Mouse (Mus musculus): ENCODE results near the gene Snd1. TPM values are rescaled to one million over a fixed set of nuclear protein-coding genes. Genes with fewer than 3 reads are reported as not detected.

Snd1 gene
- 18.2 TPM for polyA plus RNA-seq (2014; fragmentation: Illumina TruSeq; extraction: RNeasy Lipid Tissue Mini Kit (QIAGEN cat#74804); ENCODE audit: low read depth, low replicate concordance)

DNA sequence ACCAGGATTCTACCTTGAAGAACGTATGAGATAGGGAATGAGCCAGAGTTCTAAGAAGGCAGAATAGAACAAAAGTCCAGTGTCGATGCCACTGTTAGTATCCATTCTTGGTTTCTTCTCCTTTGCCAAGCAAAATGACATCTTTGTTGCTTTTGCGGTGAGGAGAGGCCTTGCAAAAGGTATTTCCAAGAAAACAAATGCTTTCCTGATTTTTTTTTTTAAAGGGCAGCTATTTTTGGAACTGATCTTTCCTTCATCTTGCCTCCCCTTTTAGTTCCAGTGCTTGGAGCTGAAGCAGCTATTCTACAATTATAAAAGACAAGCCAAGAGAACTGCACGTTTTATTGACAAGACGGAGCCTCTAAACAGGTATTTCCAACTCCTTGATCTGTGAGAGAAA, at the start of gene Snd1:
TSS of gene Snd1 (plus strand) at position 301 of the 400 bp plus-strand sequence.

DNA sequence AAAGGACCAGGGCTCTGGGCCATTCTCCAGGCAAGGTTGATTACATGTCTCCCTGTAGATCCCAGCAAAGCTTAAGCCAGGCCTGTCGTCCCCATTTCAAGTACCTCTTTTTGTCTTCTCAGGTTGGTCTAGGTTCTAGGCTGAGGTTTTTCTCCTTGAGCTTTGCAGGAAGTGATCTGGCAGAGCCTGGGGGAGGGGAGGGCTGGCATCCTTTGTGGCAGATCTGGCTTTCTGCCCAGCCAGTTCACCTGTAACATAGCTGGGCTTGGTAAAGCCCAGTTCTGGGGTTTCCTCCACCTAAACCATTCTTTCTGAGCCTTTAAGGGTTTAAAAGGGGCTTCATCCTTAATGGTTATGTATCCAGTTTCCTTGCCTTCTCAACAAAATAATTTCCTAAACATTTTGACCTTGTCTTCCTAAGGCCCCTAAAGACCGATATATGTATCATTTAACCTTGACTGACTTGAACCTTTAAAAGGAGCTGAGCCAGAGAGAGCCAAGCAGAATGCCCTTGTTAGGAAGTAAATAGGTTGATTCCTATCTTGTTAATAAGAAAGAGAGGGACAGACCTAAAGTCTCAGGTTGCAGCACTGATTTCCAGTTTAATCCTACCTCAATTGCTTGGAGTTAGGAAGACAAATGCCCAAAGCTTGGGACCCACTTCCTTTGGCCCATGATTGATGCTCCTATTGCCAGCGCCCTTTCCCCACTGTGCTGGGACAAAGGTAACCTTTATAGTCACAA, 47.7 kb upstream of the Snd1 start, which contains the start of gene Fscn3:
TSS of gene Fscn3 (plus strand) at position 694 of the 744 bp plus-strand sequence.

DNA sequence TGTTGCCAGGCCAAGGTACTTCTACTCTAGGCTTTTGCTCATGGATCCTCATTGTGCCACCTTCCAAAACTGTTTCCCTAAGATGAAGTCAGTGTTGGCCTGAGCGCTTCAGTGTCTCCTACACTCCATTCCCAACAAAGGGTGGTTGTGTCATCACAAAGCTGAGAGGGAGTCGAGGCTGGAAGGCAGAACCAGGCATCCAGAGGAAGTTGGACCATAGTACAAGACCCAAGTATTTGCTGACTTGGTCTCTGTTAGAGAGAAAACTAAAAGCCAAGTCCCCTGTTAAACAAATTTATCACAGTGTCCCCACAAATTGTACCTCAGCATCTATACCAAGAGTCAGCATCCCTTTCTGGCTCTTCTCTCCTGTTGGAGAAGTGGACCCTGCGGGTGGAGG, 46.6 kb upstream of the Snd1 start, which contains the start of gene Gcc1:
TSS of gene Gcc1 (minus strand) at position 101 of the 400 bp plus-strand sequence.

DNA sequence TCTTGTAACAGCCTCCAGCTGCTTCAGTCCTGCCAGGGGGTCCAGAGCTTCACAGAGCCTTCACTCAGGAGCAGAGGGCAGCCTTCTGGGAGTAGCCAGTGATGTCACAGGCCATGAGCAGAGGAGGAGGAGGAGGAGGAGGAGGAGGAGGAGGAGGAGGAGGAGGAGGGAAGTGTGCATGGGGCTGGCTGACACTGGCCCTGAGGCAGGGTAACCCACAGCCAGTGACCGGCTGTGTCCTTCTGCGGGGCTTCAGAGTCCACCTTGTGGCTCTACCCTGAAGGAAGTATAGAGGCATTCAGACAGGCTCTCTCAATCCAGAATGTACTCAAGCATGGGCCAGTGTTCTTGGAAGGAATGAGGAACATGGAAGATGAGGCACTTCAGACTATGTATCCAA, 25.7 kb upstream of the Snd1 start, which contains the start of gene Pax4:
TSS of gene Pax4 (minus strand) at position 101 of the 400 bp plus-strand sequence.

DNA sequence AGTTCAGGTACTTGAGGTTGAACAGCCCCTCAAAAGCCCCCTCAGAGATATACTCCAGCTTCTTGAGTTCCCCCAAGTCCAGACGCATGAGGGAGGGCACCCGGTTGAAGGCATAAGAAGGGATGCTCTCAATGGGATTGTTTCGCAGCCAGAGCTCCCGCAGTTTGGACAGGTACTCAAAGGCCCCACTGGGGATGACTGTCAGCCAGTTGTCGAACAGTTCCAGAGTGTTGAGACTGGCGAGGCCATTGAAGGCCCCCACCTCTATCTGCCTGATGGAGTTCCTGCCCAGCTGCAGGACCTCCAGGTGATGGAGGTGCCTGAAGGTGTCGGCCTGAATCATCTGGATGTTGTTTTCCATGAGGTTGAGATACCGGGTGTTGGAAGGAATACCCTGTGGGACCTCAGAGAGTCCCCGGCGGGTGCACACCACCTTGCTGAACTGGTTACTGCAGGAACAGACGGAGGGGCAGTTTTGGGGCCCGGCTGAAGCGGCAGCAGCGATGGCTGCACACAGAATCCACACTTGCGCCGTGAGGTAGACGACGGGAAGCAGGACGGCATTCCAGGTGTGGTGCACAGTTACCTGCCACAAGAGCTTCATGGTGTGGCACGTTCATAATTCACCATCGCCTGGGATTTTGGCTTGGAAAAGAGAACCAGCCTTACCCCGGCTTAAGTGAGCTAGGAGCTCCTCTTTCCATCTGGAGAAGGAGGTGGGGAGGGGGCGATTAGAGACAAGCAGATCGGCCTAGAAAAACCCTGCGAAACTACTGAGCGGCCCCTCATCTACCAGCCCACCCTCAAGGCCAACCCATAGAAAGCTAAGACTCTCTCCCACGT, 356.3 kb downstream of the Snd1 start, which contains the start of gene Lrrc4:
TSS of gene Lrrc4 (minus strand) at position 737 of the 843 bp plus-strand sequence.

Other genes with a start within 250 kb of the Snd1 start
- 77.2 TPM for gene Zfp800, start 77.1 kb upstream of the Snd1 start, polyA plus RNA-seq (2014; fragmentation: Illumina TruSeq; extraction: RNeasy Lipid Tissue Mini Kit (QIAGEN cat#74804); ENCODE audit: low read depth, low replicate concordance)
- gene Arf5, start 51.6 kb upstream of the Snd1 start, polyA plus RNA-seq (2014; fragmentation: Illumina TruSeq; extraction: RNeasy Lipid Tissue Mini Kit (QIAGEN cat#74804); ENCODE audit: low read depth, low replicate concordance), result 17.0 TPM
- not detected for gene Fscn3, start 47.4 kb upstream of the Snd1 start, polyA plus RNA-seq (2014; fragmentation: Illumina TruSeq; extraction: RNeasy Lipid Tissue Mini Kit (QIAGEN cat#74804); ENCODE audit: low read depth, low replicate concordance)
- 11.0 TPM for gene Gcc1, start 46.7 kb upstream of the Snd1 start, polyA plus RNA-seq (2014; fragmentation: Illumina TruSeq; extraction: RNeasy Lipid Tissue Mini Kit (QIAGEN cat#74804); ENCODE audit: low read depth, low replicate concordance)
- gene Pax4, start 25.8 kb upstream of the Snd1 start, polyA plus RNA-seq (2014; fragmentation: Illumina TruSeq; extraction: RNeasy Lipid Tissue Mini Kit (QIAGEN cat#74804); ENCODE audit: low read depth, low replicate concordance), result not detected